Mouse (Mus musculus) kidney, postnatal 14 days (tissue): ENCODE measurements around the gene Mup16.
"Not testable (repeated sequence)": the region's sequence is repeated elsewhere in the genome, so short reads cannot be mapped to it uniquely, and the experiment has no call there.

Experiments used
- DNase-seq: peaks from one replicate; pipeline ENCODE4 v3.0.0; 2022; ENCODE audit warnings: mixed read lengths

Mup16 gene

GRCm38 (mm10) chr4:61519431-61519830, at the start of gene Mup16:
Gene Mup16, minus strand, starts transcription at chr4:61519531.
- not testable (repeated sequence) for DNase-seq

GRCm38 (mm10) chr4:61555887-61556286, 36.6 kb upstream of the Mup16 start:
- DNase-seq = peak; percentile 32
